Mouse (Mus musculus): ENCODE data around the gene Naa15. TPM values are rescaled to one million over a fixed set of nuclear protein-coding genes. Genes with fewer than 3 reads are reported as not detected.

The Naa15 gene
- polyA plus RNA-seq, 1 experiment from 2014 or later: 46.3 TPM

DNA sequence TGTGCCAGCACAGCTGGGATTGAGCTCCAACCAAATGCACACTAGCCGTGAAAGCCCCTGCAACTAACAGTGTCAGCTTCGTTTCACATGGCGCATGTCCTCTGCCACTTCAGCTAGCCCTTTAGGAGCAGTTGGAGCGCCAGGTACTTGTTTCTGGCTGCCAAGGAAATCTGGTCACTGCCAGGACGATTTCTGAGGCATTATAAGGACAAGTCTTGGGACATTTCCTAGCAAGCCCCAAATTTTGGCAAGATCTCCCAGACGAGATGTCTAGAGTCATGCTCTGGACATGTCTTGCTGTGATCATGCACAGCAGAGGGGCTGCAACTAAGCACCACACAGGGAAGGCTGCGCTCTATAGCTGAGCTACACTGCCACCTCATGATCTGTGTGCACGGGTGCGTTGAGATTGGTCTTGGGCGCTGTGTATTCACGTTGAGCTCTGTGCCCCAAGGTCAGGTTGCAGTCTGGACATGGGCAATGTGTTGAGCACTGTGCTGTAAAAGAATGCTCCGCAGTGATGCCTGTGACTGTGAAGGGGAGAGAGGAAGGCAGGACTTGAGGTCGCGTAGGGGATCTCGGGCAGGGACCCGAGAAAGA, 110.3 kb downstream of the Naa15 start:
- no peak overlapping the region for H3K4me3 ChIP-seq

More for the DNA sequence above, 110.3 kb downstream of the Naa15 start:
- H3K4me1 ChIP-seq: no peaks in the 10 kb centered on the region
- no peaks in the 10 kb centered on the region for H3K9me3 ChIP-seq
- peaks cover 67% of the 10 kb centered on the region for H3K36me3 ChIP-seq
- no peak overlapping the region for H3K27ac ChIP-seq
- H3K9ac ChIP-seq: no peak overlapping the region
- no peak overlapping the region for H3K4me2 ChIP-seq
- no peaks in the 10 kb centered on the region for H3K27me3 ChIP-seq
- no peak for ATAC-seq (ENCODE audit: borderline replicate concordance, extremely low read depth, low FRiP score, low TSS enrichment)
- WGBS: 81% methylated on average over 16 of the region's 16 CpGs

Other genes with a start within 250 kb of the Naa15 start
- gene Noct, start 190.7 kb upstream of the Naa15 start, polyA plus RNA-seq (2015; fragmentation: Nextera tagmentation; extraction: Ambion mirVana): 6.9 and 7.2 TPM in 2 replicates
- 69.9 and 73.4 TPM in 2 replicates for gene Elf2, start 74.5 kb upstream of the Naa15 start, polyA plus RNA-seq (2015; fragmentation: Nextera tagmentation; extraction: Ambion mirVana)
- gene Mgarp, start 18.4 kb upstream of the Naa15 start, polyA plus RNA-seq (2015; fragmentation: Nextera tagmentation; extraction: Ambion mirVana): 2.5 and 2.8 TPM in 2 replicates
- 631 and 694 TPM in 2 replicates for gene Ndufc1, start 6.2 kb upstream of the Naa15 start, polyA plus RNA-seq (2015; fragmentation: Nextera tagmentation; extraction: Ambion mirVana)
- gene Rab33b, start 68.8 kb downstream of the Naa15 start, polyA plus RNA-seq (2015; fragmentation: Nextera tagmentation; extraction: Ambion mirVana): 24.3 and 24.5 TPM in 2 replicates
- 3.2 and 4.2 TPM in 2 replicates for gene Setd7, start 145.7 kb downstream of the Naa15 start, polyA plus RNA-seq (2015; fragmentation: Nextera tagmentation; extraction: Ambion mirVana)
- gene Mgst2, start 245.2 kb downstream of the Naa15 start, polyA plus RNA-seq (2015; fragmentation: Nextera tagmentation; extraction: Ambion mirVana): 2.8 and 3.2 TPM in 2 replicates